Mouse (Mus musculus) myocyte (in vitro differentiated cells): ENCODE measurements around the gene Robo1.

ENCODE experiments used
- CEBPB ChIP-seq: IDR thresholded peaks from 2 replicates; pipeline ENCODE4 v1.6.1; 2011; ENCODE audit warnings: mild to moderate bottlenecking, moderate library complexity; ENCODE audit not compliant: poor library complexity, insufficient read depth, severe bottlenecking
- MAX ChIP-seq: IDR thresholded peaks from one replicate; pipeline ENCODE4 v1.6.1; 2011; ENCODE audit warnings: low read depth, mild to moderate bottlenecking, control low read depth
- POLR2A ChIP-seq: IDR thresholded peaks from one replicate; pipeline ENCODE4 v1.6.1; 2011; ENCODE audit warnings: low read depth, mild to moderate bottlenecking, control low read depth, moderate library complexity; ENCODE audit not compliant: insufficient read length
- USF1 ChIP-seq: IDR thresholded peaks from one replicate; pipeline ENCODE4 v1.6.1; 2011; ENCODE audit warnings: low read depth, mild to moderate bottlenecking, control low read depth, moderate library complexity

GRCm38 (mm10) chr16:72908895-72909294 lies 600.8 kb downstream of the Robo1 start:
- TF ChIP-seq CEBPB: no peak
- no peak for TF ChIP-seq USF1
- TF ChIP-seq MAX: no peak
- TF ChIP-seq POLR2A: no peak
